Mouse (Mus musculus) spleen, adult 2 months (tissue): ENCODE measurements around the gene Cdkl4. TPM values are rescaled to one million over a fixed set of nuclear protein-coding genes. Genes with fewer than 3 reads are reported as not detected.
"Not testable (repeated sequence)": the region's sequence is repeated elsewhere in the genome, so short reads cannot be mapped to it uniquely, and the experiment has no call there.

ENCODE experiments used
- DNase-seq, 2 experiments: peaks; one replicate each; pipeline versions ENCODE4 v3.0.0 to v3.0.0-alpha.2; 2012 to 2021; ENCODE audit warnings: low spot score in 2 of 2, low read depth in 1 of 2
- H3K27ac ChIP-seq: fragments of 200-500 bp; 2 replicates; pipeline ENCODE4 v1.5.1; 2012; ENCODE audit warnings: low read length, inconsistent platforms; ENCODE audit not compliant: insufficient read depth
- H3K27me3 ChIP-seq: fragments of 200-500 bp; 2 replicates; pipeline ENCODE4 v1.6.1; 2012; ENCODE audit warnings: mild to moderate bottlenecking, moderate library complexity, low read length, inconsistent platforms; ENCODE audit not compliant: control insufficient read depth, insufficient read depth
- H3K36me3 ChIP-seq: fragments of 200-500 bp; 2 replicates; pipeline ENCODE4 v1.6.1; 2012; ENCODE audit warnings: mild to moderate bottlenecking, low read length, inconsistent platforms; ENCODE audit not compliant: control insufficient read depth, insufficient read depth
- H3K4me1 ChIP-seq: fragments of 200-500 bp; 2 replicates; pipeline ENCODE4 v1.6.1; 2011; ENCODE audit warnings: inconsistent platforms; ENCODE audit not compliant: control insufficient read depth, insufficient read depth, insufficient read length
- H3K4me3 ChIP-seq: fragments of 200-500 bp; 2 replicates; pipeline ENCODE4 v1.5.1; 2011; ENCODE audit warnings: mild to moderate bottlenecking, inconsistent platforms; ENCODE audit not compliant: insufficient read depth, insufficient read length; ENCODE audit errors: extremely low read depth
- CTCF ChIP-seq: fragments of 200-500 bp; IDR thresholded peaks from 2 replicates; pipeline ENCODE4 v1.5.1; 2011; ENCODE audit warnings: mild to moderate bottlenecking, inconsistent platforms; ENCODE audit not compliant: insufficient read depth, insufficient read length, insufficient replicate concordance; ENCODE audit errors: extremely low read depth
- POLR2A ChIP-seq: fragments of 200-500 bp; IDR thresholded peaks from 2 replicates; pipeline ENCODE4 v1.6.1; 2011; ENCODE audit warnings: low read depth, low read length, inconsistent platforms
- WGBS: fragments of 180-500 bp; shearing (Covaris S2); methylation state at CpG from one replicate; pipeline ENCODE4 v1.1.7; 2018; 5-methylcytosine and 5-hydroxymethylcytosine counted together
- polyA plus RNA-seq: library from polyadenylated mRNA; depleted of rRNA; stranded (reverse); fragments of >200 nt; gene quantifications from 2 replicates; pipeline ENCODE4 v1.2.3, GENCODE M21; 2012

Gene Cdkl4
- polyA plus RNA-seq, 1 experiment: 0.11 TPM

- H3K4me3 ChIP-seq: no peak overlapping the region
- DNase-seq: no peak
- H3K27ac ChIP-seq: no peak overlapping the region
- H3K4me1 ChIP-seq: peaks cover 4% of the 10 kb centered on the region; the same call in 1 of the 2 replicates
- TF ChIP-seq POLR2A (no peak), CTCF (no peak)
- no peaks in the 10 kb centered on the region for H3K36me3 ChIP-seq
- WGBS: 74% methylated on average over 7 of the region's 7 CpGs
- 0 out of 2 replicates have a peak, but pooled peaks cover 2% of the 10 kb centered on the region for H3K27me3 ChIP-seq
These were observed 2.6 kb downstream of the Cdkl4 start for GRCm38 (mm10) chr17:80575008-80575407.

GRCm38 (mm10) chr17:80574471-80574965, 3.1 kb downstream of the Cdkl4 start:
- WGBS: 90% methylated on average over 7 of the region's 7 CpGs
- H3K4me3 ChIP-seq: no peak overlapping the region
- TF ChIP-seq CTCF (no peak), POLR2A (no peak)
- no peaks in the 10 kb centered on the region for H3K36me3 ChIP-seq
- 0 out of 2 replicates have a peak, but pooled peaks cover 2% of the 10 kb centered on the region for H3K27me3 ChIP-seq
- H3K27ac ChIP-seq: no peak overlapping the region
- no peak for DNase-seq
- peaks cover 4% of the 10 kb centered on the region; the same call in 1 of the 2 replicates for H3K4me1 ChIP-seq

GRCm38 (mm10) chr17:80572187-80572935, 5.3 kb downstream of the Cdkl4 start:
- Histone ChIP-seq H3K27me3 (0 out of 2 replicates have a peak, but pooled peaks cover 2% of the 10 kb centered on the region), H3K36me3 (peaks cover 4% of the 10 kb centered on the region; the same call in 1 of the 2 replicates), H3K4me1 (peaks cover 4% of the 10 kb centered on the region; the same call in 1 of the 2 replicates), H3K27ac (no peak overlapping the region), H3K4me3 (no peak overlapping the region)
- no peak for TF ChIP-seq CTCF
- TF ChIP-seq POLR2A: no peak
- no peak for DNase-seq
- 95% methylated on average over 13 of the region's 13 CpGs for WGBS

GRCm38 (mm10) chr17:80571460-80571859, 6.2 kb downstream of the Cdkl4 start:
- peaks cover 5% of the 10 kb centered on the region; the same call in 1 of the 2 replicates for H3K36me3 ChIP-seq
- WGBS: 87% methylated on average over 4 of the region's 4 CpGs
- H3K4me3 ChIP-seq: no peak overlapping the region
- H3K27me3 ChIP-seq: 0 out of 2 replicates have a peak, but pooled peaks cover 2% of the 10 kb centered on the region
- H3K27ac ChIP-seq: no peak overlapping the region
- DNase-seq: no peak
- no peaks in the 10 kb centered on the region for H3K4me1 ChIP-seq
- TF ChIP-seq POLR2A (no peak), CTCF (no peak)

- not testable (repeated sequence) for H3K36me3 ChIP-seq, DNase-seq, H3K27me3 ChIP-seq, H3K4me3 ChIP-seq, H3K4me1 ChIP-seq, H3K27ac ChIP-seq
- 95% methylated on average over 1 of the region's 2 CpGs for WGBS
These were observed 7.9 kb downstream of the Cdkl4 start for GRCm38 (mm10) chr17:80569718-80570117.

- H3K27me3 ChIP-seq: no peaks in the 10 kb centered on the region
- peaks cover 7% of the 10 kb centered on the region; the same call in 1 of the 2 replicates for H3K36me3 ChIP-seq
- H3K4me1 ChIP-seq: no peaks in the 10 kb centered on the region
- no peak overlapping the region for H3K27ac ChIP-seq
- TF ChIP-seq CTCF: no peak
- TF ChIP-seq POLR2A: no peak
- 91% methylated on average over 6 of the region's 6 CpGs for WGBS
- H3K4me3 ChIP-seq: no peak overlapping the region
- DNase-seq: no peak
These were observed 8.6 kb downstream of the Cdkl4 start for GRCm38 (mm10) chr17:80568842-80569601.
